Mouse (Mus musculus) large intestine, adult 2 months (tissue): ENCODE measurements around the gene Thsd7b. TPM values are rescaled to one million over a fixed set of nuclear protein-coding genes. Genes with fewer than 3 reads are reported as not detected.
"Not testable (repeated sequence)": the region's sequence is repeated elsewhere in the genome, so short reads cannot be mapped to it uniquely, and the experiment has no call there.

ENCODE experiments used
- DNase-seq: peaks from one replicate; pipeline ENCODE4 v3.0.0-alpha.2; 2012; ENCODE audit warnings: low read depth, low spot score
- WGBS: fragments of 180-500 bp; shearing (Covaris S2); methylation state at CpG from one replicate; pipeline ENCODE4 v1.1.7; 2018; 5-methylcytosine and 5-hydroxymethylcytosine counted together
- polyA plus RNA-seq: library from polyadenylated mRNA; depleted of rRNA; stranded (reverse); fragments of >200 nt; gene quantifications from 2 replicates; pipeline ENCODE4 v1.2.3, GENCODE M21; 2012

Thsd7b gene
- polyA plus RNA-seq, 1 experiment = 0.25 TPM

GRCm38 (mm10) chr1:129616080-129616479 lies 343.0 kb downstream of the Thsd7b start:
- 67% methylated on average over 1 of the region's 1 CpGs for WGBS
- DNase-seq = no peak

DNA sequence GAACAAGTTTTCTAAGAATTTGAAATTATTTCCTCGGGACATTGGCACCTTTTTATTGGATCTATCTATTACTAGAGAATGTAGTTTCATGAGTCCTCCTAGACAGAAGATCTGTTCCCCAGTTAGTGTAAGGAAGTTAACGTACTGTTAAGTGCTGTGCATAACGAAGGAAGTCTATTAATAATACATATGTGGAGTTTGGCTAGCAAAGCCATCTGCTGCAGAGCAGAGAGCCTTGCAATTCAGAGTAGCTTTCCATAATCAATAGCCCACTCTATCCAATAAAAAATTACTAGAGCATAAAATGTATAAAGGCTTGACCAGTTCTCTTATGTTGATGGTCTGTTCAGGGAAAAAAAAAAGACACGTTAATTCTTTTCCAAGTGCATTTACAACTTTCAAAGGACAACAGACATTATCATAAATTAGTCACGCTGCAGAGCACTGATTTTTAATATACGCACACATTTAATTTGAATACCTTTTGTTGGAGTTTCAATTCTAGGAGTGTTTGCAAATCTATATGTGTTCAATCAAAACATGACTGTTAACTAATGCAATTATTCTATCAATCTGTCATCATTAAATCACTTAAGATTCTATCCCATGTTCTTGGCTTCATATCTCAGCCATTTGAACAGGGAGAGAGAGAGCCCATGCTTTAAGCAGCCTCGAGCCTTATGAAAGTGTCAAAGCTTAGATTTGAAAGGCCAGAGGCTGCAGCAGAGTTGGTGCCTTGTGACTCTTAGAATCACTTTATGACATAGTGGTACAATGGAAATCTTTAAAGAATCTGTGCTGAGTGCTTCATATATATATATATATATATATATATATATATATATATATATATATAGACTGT lies 346.6 kb downstream of the Thsd7b start:
- DNase-seq = no peak
- 81% methylated on average over 7 of the region's 7 CpGs for WGBS

DNA sequence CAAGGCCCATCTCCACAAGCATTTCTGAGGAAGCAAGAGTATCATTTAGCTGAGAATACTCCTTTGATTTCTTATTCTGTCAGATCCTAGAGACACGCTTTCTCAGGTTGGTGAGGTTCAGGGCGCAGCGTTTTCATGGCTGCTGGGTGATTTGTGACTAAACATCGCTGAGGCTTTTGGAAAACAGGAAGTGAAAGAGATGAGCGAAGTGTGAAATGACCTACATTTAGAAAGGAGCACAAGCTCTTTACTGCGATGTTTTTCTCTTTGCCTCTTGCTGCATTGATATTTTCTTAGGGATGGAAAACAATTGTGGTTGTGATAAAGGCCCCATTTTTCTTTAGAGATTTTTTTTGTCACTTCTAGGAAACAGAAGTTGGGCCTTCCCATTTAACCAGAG lies 351.4 kb downstream of the Thsd7b start:
- 70% methylated on average over 6 of the region's 6 CpGs for WGBS
- DNase-seq = no peak

- 69% methylated on average over 4 of the region's 4 CpGs for WGBS
- no peak for DNase-seq
Observed at GRCm38 (mm10) chr1:129635146-129635545, 362.0 kb downstream of the Thsd7b start.

- no peak for DNase-seq
- WGBS = 81% methylated on average over 8 of the region's 8 CpGs
Observed at GRCm38 (mm10) chr1:129644252-129644861, 371.3 kb downstream of the Thsd7b start.

GRCm38 (mm10) chr1:129651448-129651847 lies 378.3 kb downstream of the Thsd7b start:
- 91% methylated on average over 6 of the region's 6 CpGs for WGBS
- not testable (repeated sequence) for DNase-seq

DNA sequence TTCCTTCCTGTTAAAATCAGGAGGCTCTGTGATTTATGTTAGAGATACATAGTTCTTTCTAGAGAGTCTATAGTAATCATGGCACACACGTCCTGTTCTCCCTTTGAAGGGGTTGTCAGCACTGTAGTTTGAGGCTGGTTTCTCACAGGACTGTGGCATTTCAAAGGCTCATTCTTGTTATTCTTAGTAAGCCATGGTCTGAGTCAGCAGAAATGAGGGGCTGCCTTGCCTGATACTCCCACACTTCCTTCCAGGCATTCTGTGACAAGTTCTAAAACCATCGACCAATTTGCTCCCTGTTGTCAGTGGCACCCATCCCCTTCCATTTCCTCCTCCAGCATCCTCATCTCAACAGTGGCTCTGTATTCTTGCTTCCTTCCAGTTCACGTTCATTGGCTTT lies 384.9 kb downstream of the Thsd7b start:
- no peak for DNase-seq
- WGBS = 53% methylated on average over 3 of the region's 3 CpGs

GRCm38 (mm10) chr1:129675878-129676277 lies 402.8 kb downstream of the Thsd7b start:
- no peak for DNase-seq
- WGBS = 61% methylated on average over 1 of the region's 1 CpGs

- 66% methylated on average over 4 of the region's 4 CpGs for WGBS
- DNase-seq = no peak
Observed at GRCm38 (mm10) chr1:129678851-129679250, 405.7 kb downstream of the Thsd7b start.

DNA sequence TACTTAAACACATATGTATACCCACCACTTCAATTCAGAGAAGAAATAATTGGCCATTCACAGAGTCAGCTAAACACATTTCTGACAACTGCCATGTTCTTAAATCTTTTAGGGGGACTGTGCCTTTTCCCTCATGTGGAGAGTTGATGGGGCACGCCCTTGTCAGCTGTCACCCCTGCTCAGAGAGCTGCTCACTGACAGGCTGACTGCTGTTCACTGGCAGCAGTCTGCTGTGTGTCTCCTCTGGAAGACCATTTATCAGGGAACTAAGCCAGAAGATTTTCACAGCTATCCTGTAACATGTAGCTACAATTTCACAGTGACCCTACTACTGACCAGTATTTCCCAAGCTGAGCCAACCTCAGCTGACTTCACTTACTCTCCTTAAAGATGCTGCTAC lies 432.6 kb downstream of the Thsd7b start:
- WGBS = 71% methylated on average over 1 of the region's 1 CpGs
- DNase-seq = no peak

DNA sequence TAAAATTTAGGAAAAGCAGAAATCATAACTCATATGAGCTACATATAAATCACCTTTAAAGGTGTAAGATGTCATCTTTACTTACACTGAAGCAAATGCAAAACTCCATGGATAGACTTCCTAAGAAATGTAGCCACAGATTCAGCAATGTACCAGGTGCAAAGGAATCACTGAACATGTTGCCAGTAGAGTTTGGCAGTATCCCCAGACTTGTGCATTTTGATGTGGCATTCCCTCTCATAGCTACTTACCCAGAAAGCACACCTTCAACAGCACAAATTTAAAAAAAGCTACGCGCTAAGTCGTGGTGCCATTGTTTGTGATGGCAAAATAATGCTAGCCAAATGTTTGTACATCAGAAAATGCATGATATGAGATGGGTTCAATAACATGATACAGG lies 439.6 kb downstream of the Thsd7b start:
- no peak for DNase-seq
- WGBS = 85% methylated on average over 3 of the region's 3 CpGs

DNA sequence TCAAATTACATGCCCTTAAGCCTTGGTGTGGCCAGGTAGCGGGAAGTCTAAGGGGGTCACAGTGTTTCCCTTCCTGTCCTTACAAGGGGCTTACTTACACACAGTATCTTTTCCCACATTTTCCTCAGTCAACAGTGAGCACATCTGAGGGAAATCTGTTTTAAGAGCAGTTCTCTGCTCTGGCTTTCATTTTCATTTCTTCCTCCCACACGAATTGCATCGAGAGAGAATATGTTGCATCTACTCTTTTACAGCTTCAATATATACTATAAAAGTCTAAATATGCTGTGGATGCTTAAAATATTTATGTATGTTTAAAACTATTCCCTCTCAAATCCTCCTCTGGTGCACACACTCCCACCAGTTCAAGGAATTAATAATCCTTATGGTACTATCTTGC lies 440.5 kb downstream of the Thsd7b start:
- DNase-seq = no peak
- WGBS = 72% methylated on average over 3 of the region's 3 CpGs

- no peak for DNase-seq
Observed at GRCm38 (mm10) chr1:129719592-129719991, 446.5 kb downstream of the Thsd7b start.

DNA sequence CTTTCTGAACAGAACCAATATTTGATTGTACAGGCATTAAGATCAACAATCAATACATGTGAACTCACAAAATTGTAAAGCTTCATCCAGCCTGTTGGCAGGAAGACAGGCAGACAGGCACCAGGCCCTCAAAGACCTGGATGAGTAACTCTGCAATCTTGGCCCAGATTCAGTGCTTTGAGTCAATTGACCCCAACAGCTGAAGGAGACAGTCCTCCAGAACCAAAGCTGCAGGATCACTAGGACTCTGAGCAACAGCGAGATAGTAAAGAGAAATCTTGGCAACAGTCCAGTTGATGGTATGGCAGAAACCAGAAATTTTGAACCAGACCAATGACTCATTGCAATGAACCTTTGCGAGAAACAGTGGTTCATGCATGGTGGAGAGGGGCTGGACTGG lies 458.9 kb downstream of the Thsd7b start:
- 69% methylated on average over 2 of the region's 2 CpGs for WGBS

GRCm38 (mm10) chr1:129747595-129747994 lies 474.5 kb downstream of the Thsd7b start:
- no peak for DNase-seq
- 43% methylated on average over 3 of the region's 3 CpGs for WGBS

More for the DNA sequence above, 458.9 kb downstream of the Thsd7b start:
- DNase-seq = no peak

DNA sequence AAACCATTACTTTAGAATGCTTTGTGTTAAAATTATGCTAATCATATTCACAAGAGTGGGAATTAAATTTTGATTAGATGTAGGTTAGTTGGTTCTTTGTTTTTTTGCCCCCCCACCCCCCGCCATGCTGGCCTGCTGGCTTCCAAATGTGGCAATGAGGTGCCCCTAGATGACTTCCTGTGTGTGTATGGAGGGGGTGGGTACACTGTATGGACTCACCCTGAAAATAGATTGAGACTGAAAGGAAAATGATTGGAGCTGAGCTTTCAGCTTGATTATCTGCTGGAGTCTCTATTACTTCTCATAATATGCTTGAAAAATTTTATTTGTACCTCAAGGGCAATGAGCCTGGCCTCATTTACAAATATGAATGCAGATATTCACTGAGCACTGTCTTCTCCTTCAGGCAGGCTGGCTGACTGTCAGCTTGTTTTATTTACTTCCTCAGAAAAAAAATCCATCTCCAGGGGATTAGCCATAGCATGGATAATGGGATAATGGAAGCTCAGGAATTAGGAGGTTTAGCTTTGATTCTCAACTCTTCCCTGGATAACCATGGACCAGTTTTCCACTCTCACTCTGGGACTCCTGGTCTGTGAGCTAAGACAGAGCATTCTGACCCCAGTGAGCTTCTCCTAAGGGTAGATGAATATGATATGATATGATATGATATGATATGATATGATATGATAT lies 483.6 kb downstream of the Thsd7b start:
- WGBS = 63% methylated on average over 1 of the region's 1 CpGs

GRCm38 (mm10) chr1:129759003-129759402 lies 485.9 kb downstream of the Thsd7b start:
- 84% methylated on average over 1 of the region's 1 CpGs for WGBS

More for the DNA sequence above, 483.6 kb downstream of the Thsd7b start:
- no peak for DNase-seq

GRCm38 (mm10) chr1:129761234-129761633 lies 488.1 kb downstream of the Thsd7b start:
- WGBS = 69% methylated on average over 1 of the region's 1 CpGs
- DNase-seq = no peak

More at GRCm38 (mm10) chr1:129759003-129759402, 485.9 kb downstream of the Thsd7b start:
- no peak for DNase-seq

DNA sequence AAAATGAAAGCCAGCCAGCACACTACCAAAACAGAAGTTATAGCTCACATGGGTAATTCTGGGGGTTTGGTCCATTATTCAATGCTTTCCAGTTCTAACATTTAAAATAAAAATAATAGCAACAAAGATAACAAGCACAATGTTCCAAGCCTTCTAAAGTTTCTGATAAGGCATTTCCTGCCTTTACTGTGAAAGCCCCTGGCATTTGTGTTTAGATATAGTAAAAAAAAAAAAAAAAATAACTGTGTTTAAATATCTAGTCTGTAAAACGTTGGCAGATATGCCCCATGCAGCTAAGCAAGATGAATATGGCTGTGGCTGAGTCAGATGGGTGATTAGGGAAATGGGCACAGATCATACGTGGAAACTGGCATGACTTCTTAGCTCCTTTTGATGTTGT lies 491.6 kb downstream of the Thsd7b start:
- DNase-seq = no peak
- 40% methylated on average over 2 of the region's 2 CpGs for WGBS

DNA sequence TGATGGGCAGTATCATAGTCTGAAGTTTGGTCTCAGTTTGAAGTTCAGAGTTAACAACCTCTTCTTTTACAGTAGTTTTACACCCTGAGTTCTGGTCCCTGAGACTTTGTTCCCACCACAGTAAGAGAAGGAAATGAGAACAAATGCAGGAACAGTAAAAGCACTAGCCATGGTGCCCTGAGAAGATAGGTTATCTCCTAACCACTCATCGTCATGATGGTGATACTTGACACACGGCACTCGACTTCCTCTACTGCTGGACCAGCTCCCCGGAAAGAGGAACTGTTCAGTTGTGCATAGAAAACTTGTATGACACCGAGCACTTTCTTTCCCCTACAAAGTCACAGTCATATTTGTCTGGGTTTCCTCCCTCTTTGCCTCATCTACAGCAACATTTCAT lies 504.0 kb downstream of the Thsd7b start:
- DNase-seq = no peak
- 77% methylated on average over 5 of the region's 5 CpGs for WGBS

- WGBS = 58% methylated on average over 4 of the region's 4 CpGs
- DNase-seq = no peak
Observed at GRCm38 (mm10) chr1:129779506-129779905, 506.4 kb downstream of the Thsd7b start.
